Mouse (Mus musculus): ENCODE measurements around the gene H2afy. TPM values are rescaled to one million over a fixed set of nuclear protein-coding genes. Genes with fewer than 3 reads are reported as not detected.
"Not testable (repeated sequence)": the region's sequence is repeated elsewhere in the genome, so short reads cannot be mapped to it uniquely, and the experiment has no call there.

H2afy gene
- total RNA-seq, 2 experiments from 2014 or later = 115 to 130 TPM

- no peak for DNase-seq (ENCODE audit: extremely low spot score in 1 of 2, low spot score in 1 of 2)
Observed at GRCm38 (mm10) chr13:56079616-56080015, 56.5 kb downstream of the H2afy start.

GRCm38 (mm10) chr13:56078724-56079262 lies 57.4 kb downstream of the H2afy start:
- no peak for DNase-seq (ENCODE audit: extremely low spot score in 1 of 2, low spot score in 1 of 2)

GRCm38 (mm10) chr13:56075930-56076329 lies 60.2 kb downstream of the H2afy start:
- DNase-seq (ENCODE audit: extremely low spot score in 1 of 2, low spot score in 1 of 2) = no peak

GRCm38 (mm10) chr13:56073186-56073585 lies 63.0 kb downstream of the H2afy start:
- no peak for DNase-seq (ENCODE audit: extremely low spot score in 1 of 2, low spot score in 1 of 2)

GRCm38 (mm10) chr13:56072268-56072607 lies 63.9 kb downstream of the H2afy start:
- DNase-seq (ENCODE audit: extremely low spot score in 1 of 2, low spot score in 1 of 2) = no peak

GRCm38 (mm10) chr13:56071586-56072267 lies 64.4 kb downstream of the H2afy start:
- no peak for DNase-seq (ENCODE audit: extremely low spot score in 1 of 2, low spot score in 1 of 2)

GRCm38 (mm10) chr13:56069643-56070042 lies 66.5 kb downstream of the H2afy start:
- no peak for DNase-seq (ENCODE audit: extremely low spot score in 1 of 2, low spot score in 1 of 2)

- DNase-seq (ENCODE audit: extremely low spot score in 1 of 2, low spot score in 1 of 2) = no peak
Observed at GRCm38 (mm10) chr13:56068517-56068916, 67.6 kb downstream of the H2afy start.

GRCm38 (mm10) chr13:56066904-56067303 lies 69.3 kb downstream of the H2afy start:
- no peak for DNase-seq (ENCODE audit: extremely low spot score in 1 of 2, low spot score in 1 of 2)

GRCm38 (mm10) chr13:56066152-56066551 lies 70.0 kb downstream of the H2afy start:
- no peak for DNase-seq (ENCODE audit: extremely low spot score in 1 of 2, low spot score in 1 of 2)

GRCm38 (mm10) chr13:56057761-56058160 lies 78.4 kb downstream of the H2afy start:
- DNase-seq (ENCODE audit: extremely low spot score in 1 of 2, low spot score in 1 of 2) = no peak

- DNase-seq (ENCODE audit: extremely low spot score in 1 of 2, low spot score in 1 of 2) = no peak
Observed at GRCm38 (mm10) chr13:56055720-56056119, 80.4 kb downstream of the H2afy start.

- DNase-seq (ENCODE audit: extremely low spot score in 1 of 2, low spot score in 1 of 2) = no peak
Observed at GRCm38 (mm10) chr13:56054089-56054488, 82.1 kb downstream of the H2afy start.

- no peak for DNase-seq (ENCODE audit: extremely low spot score in 1 of 2, low spot score in 1 of 2)
Observed at GRCm38 (mm10) chr13:56052781-56053180, 83.4 kb downstream of the H2afy start.

GRCm38 (mm10) chr13:56050246-56050645 lies 85.9 kb downstream of the H2afy start:
- no peak for DNase-seq (ENCODE audit: extremely low spot score in 1 of 2, low spot score in 1 of 2)

- no peak for DNase-seq (ENCODE audit: extremely low spot score in 1 of 2, low spot score in 1 of 2)
Observed at GRCm38 (mm10) chr13:56042221-56042620, 93.9 kb downstream of the H2afy start.

- DNase-seq (ENCODE audit: extremely low spot score in 1 of 2, low spot score in 1 of 2) = no peak
Observed at GRCm38 (mm10) chr13:56040621-56041020, 95.5 kb downstream of the H2afy start.

- DNase-seq (ENCODE audit: extremely low spot score in 1 of 2, low spot score in 1 of 2) = no peak
Observed at GRCm38 (mm10) chr13:56039610-56040371, 96.4 kb downstream of the H2afy start.

GRCm38 (mm10) chr13:56029006-56029405 lies 107.2 kb downstream of the H2afy start:
- DNase-seq (ENCODE audit: extremely low spot score in 1 of 2, low spot score in 1 of 2) = no peak

- not testable (repeated sequence) for DNase-seq (ENCODE audit: extremely low spot score in 1 of 2, low spot score in 1 of 2)
Observed at GRCm38 (mm10) chr13:56027996-56028395, 108.2 kb downstream of the H2afy start.

GRCm38 (mm10) chr13:56026623-56027022 lies 109.5 kb downstream of the H2afy start:
- no peak for DNase-seq (ENCODE audit: extremely low spot score in 1 of 2, low spot score in 1 of 2)

- no peak for DNase-seq (ENCODE audit: extremely low spot score in 1 of 2, low spot score in 1 of 2)
Observed at GRCm38 (mm10) chr13:56026026-56026425, 110.1 kb downstream of the H2afy start.

All from layer of hippocampus, postnatal 25 days (tissue).